Comparison of ENCODE assay signal across 15 mouse cellular contexts in genomic region chr10:97587159-97587558, GRCm38 (mm10). TPM values are rescaled to one million over a fixed set of nuclear protein-coding genes. Genes with fewer than 3 reads are reported as not detected.
DNase-seq lines count a peak whose midpoint lies in the region; ATAC-seq and TF ChIP-seq lines count a peak whose summit lies in the region.
"Had no signal": no experiment of that assay in that cellular context is flagged by ENCODE, and none has a peak within 500 bp of the region (broad histone marks: within the 10 kb centered on the region; RNA-seq: fewer than 3 reads in every experiment).

No protein-coding gene starts in this region.

- no peaks in the 10 kb centered on the region; the same call in 1 of the 2 replicates for H3K4me1 ChIP-seq in heart, adult 2 months (ENCODE audit: control insufficient read depth, insufficient read depth, low read length)
- no peaks in the 10 kb centered on the region; the same call in 1 of the 2 replicates for H3K4me1 ChIP-seq in heart, embryonic 10.5 days
- 0 out of 2 replicates have a peak, but pooled peaks cover 13% of the 10 kb centered on the region for H3K4me1 ChIP-seq in stomach, embryonic 16.5 days (ENCODE audit: control insufficient read depth, insufficient read depth, low read length)
- H3K4me1 ChIP-seq: hindbrain, embryonic 13.5 days; kidney, embryonic 15.5 days had no signal

- no peak for TF ChIP-seq POLR2A in heart, adult 2 months (IDR thresholded peaks at IDR 0.05; ENCODE audit: insufficient read depth, low read depth, low read length)

- no peak for TF ChIP-seq EP300 in heart, adult 2 months (IDR thresholded peaks at IDR 0.05; ENCODE audit: insufficient read depth, low read depth, low read length)

- DNase-seq in heart, adult 2 months, result peak in 1 of 2 experiments; percentile 30
- DNase-seq in heart, embryonic 10.5 days (ENCODE audit: low spot score), result no peak
- DNase-seq in testis, postnatal 14 days (ENCODE audit: low spot score), result peak; percentile 28
- no peak for DNase-seq in testis, postnatal 10 days (ENCODE audit: low spot score)
- peak; percentile 19 for DNase-seq in heart, postnatal 25 days (ENCODE audit: low spot score)
- DNase-seq in B cell, adult 2 months, result no peak
- DNase-seq: layer of hippocampus, postnatal 36 days; retina, postnatal 1 day; thymus, postnatal 4 days had no signal

- no peak for TF ChIP-seq CTCF in heart, adult 2 months (IDR thresholded peaks at IDR 0.05)

- no peaks in the 10 kb centered on the region for H3K36me3 ChIP-seq in heart, adult 2 months (ENCODE audit: control insufficient read depth, insufficient read depth, low read length)
- H3K36me3 ChIP-seq in heart, embryonic 10.5 days, result no peaks in the 10 kb centered on the region
- no peaks in the 10 kb centered on the region for H3K36me3 ChIP-seq in stomach, embryonic 16.5 days (ENCODE audit: control insufficient read depth, insufficient read depth, low read length)
- H3K36me3 ChIP-seq: hindbrain, embryonic 13.5 days; kidney, embryonic 15.5 days had no signal

- H3K9me3 ChIP-seq in heart, embryonic 10.5 days, result no peaks in the 10 kb centered on the region
- H3K9me3 ChIP-seq in stomach, embryonic 16.5 days (replicated peaks; ENCODE audit: control insufficient read depth, low read length), result no peaks in the 10 kb centered on the region
- H3K9me3 ChIP-seq: hindbrain, embryonic 13.5 days; kidney, embryonic 15.5 days had no signal

- peak; percentile 30; the same call in 1 of the 2 replicates for ATAC-seq in stomach, embryonic 16.5 days (ENCODE audit: insufficient read depth, low FRiP score)
- ATAC-seq in granulocyte monocyte progenitor cell, adult 5-6 weeks (replicated peaks; ENCODE audit: poor library complexity, severe bottlenecking), result no peak

- intact Hi-C loops in heart, adult 2 months (cut with DNase I), result no loop called here
- intact Hi-C loops in heart, postnatal 25 days (cut with DNase I), result no loop called here

- H3K9ac ChIP-seq in heart, adult 2 months (ENCODE audit: low read depth, low read length), result no peak overlapping the region
- H3K9ac ChIP-seq in stomach, embryonic 16.5 days (ENCODE audit: low read length), result no peak overlapping the region
- H3K9ac ChIP-seq: hindbrain, embryonic 13.5 days; kidney, embryonic 15.5 days had no signal

- no peak overlapping the region for H3K4me3 ChIP-seq in heart, adult 2 months
- no peak overlapping the region for H3K4me3 ChIP-seq in heart, embryonic 10.5 days
- H3K4me3 ChIP-seq in stomach, embryonic 16.5 days (replicated peaks; ENCODE audit: low read length), result no peak overlapping the region
- H3K4me3 ChIP-seq: hindbrain, embryonic 13.5 days; kidney, embryonic 15.5 days had no signal

- H3K27ac ChIP-seq in heart, adult 2 months, result peak overlapping the region; percentile 49
- no peak overlapping the region for H3K27ac ChIP-seq in heart, embryonic 10.5 days
- H3K27ac ChIP-seq in stomach, embryonic 16.5 days (ENCODE audit: low read length), result no peak overlapping the region; the same call in 1 of the 2 replicates
- H3K27ac ChIP-seq: hindbrain, embryonic 13.5 days; kidney, embryonic 15.5 days had no signal

- H3K79me2 ChIP-seq in heart, adult 2 months (replicated peaks; ENCODE audit: control insufficient read depth, insufficient read depth, low read length), result no peaks in the 10 kb centered on the region

- no peaks in the 10 kb centered on the region for H3K27me3 ChIP-seq in heart, adult 2 months (ENCODE audit: control insufficient read depth, insufficient read depth, low read length)
- no peaks in the 10 kb centered on the region for H3K27me3 ChIP-seq in heart, embryonic 10.5 days (ENCODE audit: insufficient read depth, poor library complexity, severe bottlenecking)
- no peaks in the 10 kb centered on the region for H3K27me3 ChIP-seq in stomach, embryonic 16.5 days (ENCODE audit: control insufficient read depth, insufficient read depth, low read length)
- H3K27me3 ChIP-seq: hindbrain, embryonic 13.5 days; kidney, embryonic 15.5 days had no signal

- 63% methylated on average over 5 of the region's 5 CpGs for WGBS in heart, adult 2 months
- 81% methylated on average over 5 of the region's 5 CpGs for WGBS in heart, embryonic 10.5 days
- 39% methylated on average over 5 of the region's 5 CpGs for WGBS in stomach, embryonic 16.5 days

- no peak overlapping the region for H3K4me2 ChIP-seq in stomach, embryonic 16.5 days (ENCODE audit: low read depth, low read length)
- H3K4me2 ChIP-seq: hindbrain, embryonic 13.5 days; kidney, embryonic 15.5 days had no signal

RNA-seq across cellular contexts. Expression of gene Kera, which starts 19.5 kb away (rescaled TPM):
- total RNA-seq in heart, adult 2 months (2021), result not detected
- 0.14 and 0.15 TPM in 2 replicates for polyA plus RNA-seq in heart, adult 2 months (2012; rRNA removed)
- polyA plus RNA-seq in heart, embryonic 10.5 days (2016; fragmentation: Nextera tagmentation; extraction: Ambion mirVana), result not detected in 2 replicates
- not detected for total RNA-seq in heart, postnatal 25 days (2021)
- polyA plus RNA-seq in stomach, embryonic 16.5 days (2015; fragmentation: Nextera tagmentation; extraction: Ambion mirVana), result 1.4 and 1.8 TPM in 2 replicates
- total RNA-seq in granulocyte monocyte progenitor cell, adult 5-6 weeks (2014; fragmentation: Nextera tagmentation), result not detected in 2 replicates
- not detected in 2 replicates for total RNA-seq in granulocyte monocyte progenitor cell, adult 5-6 weeks (2017)
- total RNA-seq: liver, adult 2 months had no signal
- polyA plus RNA-seq: hindbrain, embryonic 13.5 days; liver, adult 2 months; spleen, adult 2 months had no signal

RNA-seq across cellular contexts. Expression of gene Lum, which starts 22.2 kb away (rescaled TPM):
- 10 to 100 TPM; 30.9 to 58.8 TPM for total RNA-seq in heart, adult 2 months (2021)
- 39.7 and 136 TPM in 2 replicates for polyA plus RNA-seq in heart, adult 2 months (2012; rRNA removed)
- polyA plus RNA-seq in heart, embryonic 10.5 days (2016; fragmentation: Nextera tagmentation; extraction: Ambion mirVana), result 17.5 and 50.5 TPM in 2 replicates
- 10 to 100 TPM; 55.6 to 72.7 TPM for total RNA-seq in heart, postnatal 25 days (2021)
- 301 and 315 TPM in 2 replicates for polyA plus RNA-seq in stomach, embryonic 16.5 days (2015; fragmentation: Nextera tagmentation; extraction: Ambion mirVana)
- not detected in 2 replicates for total RNA-seq in granulocyte monocyte progenitor cell, adult 5-6 weeks (2014; fragmentation: Nextera tagmentation)
- total RNA-seq in granulocyte monocyte progenitor cell, adult 5-6 weeks (2017), result not detected in 2 replicates

RNA-seq across cellular contexts. Expression of gene Epyc, which starts 56.7 kb away (rescaled TPM):
- under 1 TPM; 0.42 to 0.61 TPM for total RNA-seq in heart, adult 2 months (2021)
- polyA plus RNA-seq in heart, adult 2 months (2012; rRNA removed), result 0.70 and 1.9 TPM in 2 replicates
- polyA plus RNA-seq in heart, embryonic 10.5 days (2016; fragmentation: Nextera tagmentation; extraction: Ambion mirVana), result 0.18 and 0.29 TPM in 2 replicates
- total RNA-seq in heart, postnatal 25 days (2021), result under 1 TPM; 0.50 to 0.52 TPM
- 0.85 and 1.3 TPM in 2 replicates for polyA plus RNA-seq in stomach, embryonic 16.5 days (2015; fragmentation: Nextera tagmentation; extraction: Ambion mirVana)
- not detected in 2 replicates for total RNA-seq in granulocyte monocyte progenitor cell, adult 5-6 weeks (2014; fragmentation: Nextera tagmentation)
- total RNA-seq in granulocyte monocyte progenitor cell, adult 5-6 weeks (2017), result not detected in 2 replicates
- total RNA-seq: layer of hippocampus, postnatal 36 days had no signal
- polyA plus RNA-seq: liver, adult 2 months; spleen, adult 2 months had no signal

Comparison
In these comparisons a context has a peak if more than half of its experiments do, and no peak if none do; other contexts are left out.
1. DNase-seq: peak in testis, postnatal 14 days (single experiment) and heart, postnatal 25 days (single experiment); none in heart, embryonic 10.5 days (single experiment), testis, postnatal 10 days (single experiment) and B cell, adult 2 months (0 of 2).
2. RNA of gene Lum, which starts 22.2 kb away (total RNA-seq): 55.6 to 72.7 TPM in heart, postnatal 25 days and 30.9 to 58.8 TPM in heart, adult 2 months; not detected in granulocyte monocyte progenitor cell, adult 5-6 weeks; every median in the first group is over 10 times any median in the second.